Mouse (Mus musculus): ENCODE data around the gene Abhd18. TPM values are rescaled to one million over a fixed set of nuclear protein-coding genes. Genes with fewer than 3 reads are reported as not detected.
"Not testable (repeated sequence)": the region's sequence is repeated elsewhere in the genome, so short reads cannot be mapped to it uniquely, and the experiment has no call there.

Abhd18 gene
- total RNA-seq (2021) = 10 to 100 TPM; 12.9 to 14.0 TPM
- long read RNA-seq, experiment 1, partial matches to known transcripts = 1 of 5 reads
- long read RNA-seq, experiment 1, other reads (novel, unspliced or antisense) = 1 of 5 reads
- long read RNA-seq, experiment 2, transcript Abhd18-201 (13 exons, 3,277 nt) = major isoform, 7 of 12 reads
- long read RNA-seq, experiment 2, partial matches to known transcripts = 1 of 12 reads
- long read RNA-seq, experiment 2, other reads (novel, unspliced or antisense) = 4 of 12 reads

DNA sequence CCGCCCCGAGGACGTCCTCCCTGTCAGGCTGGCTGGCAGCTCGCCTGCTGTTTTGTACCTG lies at the start of gene Abhd18:
TSS of gene Abhd18 (plus strand) at position 14 of the 61 bp plus-strand sequence.
- Histone ChIP-seq H3K4me3 (peak within 1 kb of the TSS; percentile 65), H3K27ac (peak within 1 kb of the TSS; percentile 86)
- not testable (repeated sequence) for DNase-seq (ENCODE audit: extremely low spot score in 1 of 2, low spot score in 2 of 2)
- intact Hi-C loops (cut with DNase I) = loop anchor here (1.0 to 5.0 kb wide), 2 partner anchors 101 to 236 kb away; partner anchors contain the start of gene Pgrmc2

- Histone ChIP-seq H3K4me3 (no peak overlapping the region), H3K27ac (no peak overlapping the region)
- intact Hi-C loops (cut with DNase I) = loop anchor here (5.0 kb wide), 1 partner anchor 276 kb away; no protein-coding TSS in a partner anchor
- no peak for TF ChIP-seq CTCF (IDR thresholded peaks at IDR 0.05)
- no peak for DNase-seq (ENCODE audit: extremely low spot score in 1 of 2, low spot score in 2 of 2)
Measured at GRCm38 (mm10) chr3:40798054-40798453, 48.7 kb upstream of the Abhd18 start.

DNA sequence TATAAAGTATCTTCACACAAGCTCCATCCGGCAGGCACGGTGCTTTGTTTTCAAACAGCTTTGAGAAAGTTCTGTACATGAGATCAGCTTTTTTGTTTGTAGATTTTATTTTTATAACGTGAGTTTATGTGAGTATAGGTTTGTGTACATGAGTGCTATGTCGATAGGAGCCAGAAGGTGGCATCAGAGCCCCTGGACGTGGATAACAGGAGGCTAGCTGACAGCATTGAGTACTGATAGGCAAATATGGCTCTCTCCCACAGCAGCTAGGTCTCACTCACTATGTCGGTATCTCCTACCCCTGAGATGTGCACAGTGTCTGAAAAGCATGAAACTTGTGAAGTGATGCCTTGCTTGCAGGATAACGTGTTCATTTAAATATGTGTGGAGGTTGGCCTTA lies 48.3 kb upstream of the Abhd18 start:
- intact Hi-C loops (cut with DNase I) = loop anchor here (5.0 kb wide), 1 partner anchor 276 kb away; no protein-coding TSS in a partner anchor
- no peak for DNase-seq (ENCODE audit: extremely low spot score in 1 of 2, low spot score in 2 of 2)
- no peak overlapping the region for H3K27ac ChIP-seq
- TF ChIP-seq CTCF (IDR thresholded peaks at IDR 0.05) = peak; percentile 44
- no peak overlapping the region for H3K4me3 ChIP-seq

- Histone ChIP-seq H3K4me3 (peak within 1 kb of the TSS; percentile 93), H3K27ac (peak within 1 kb of the TSS; percentile 72)
- peak; percentile 95 to 96 for DNase-seq (ENCODE audit: extremely low spot score in 1 of 2, low spot score in 2 of 2)
- intact Hi-C loops (cut with DNase I) = loop anchor here (5.0 kb wide), 1 partner anchor 277 kb away; no protein-coding TSS in a partner anchor
- TF ChIP-seq CTCF (IDR thresholded peaks at IDR 0.05) = no peak; the same call in 1 of the 2 replicates
Measured at GRCm38 (mm10) chr3:40799530-40800372, 47.0 kb upstream of the Abhd18 start, which contains the start of gene Plk4. Gene Plk4, plus strand, starts transcription at chr3:40800019.

GRCm38 (mm10) chr3:40800373-40800823 lies 46.4 kb upstream of the Abhd18 start:
- H3K27ac ChIP-seq = no peak overlapping the region
- no peak for TF ChIP-seq CTCF (IDR thresholded peaks at IDR 0.05)
- peak overlapping the region; percentile 93 for H3K4me3 ChIP-seq
- no peak for DNase-seq (ENCODE audit: extremely low spot score in 1 of 2, low spot score in 2 of 2)
- intact Hi-C loops (cut with DNase I) = no loop called here

DNA sequence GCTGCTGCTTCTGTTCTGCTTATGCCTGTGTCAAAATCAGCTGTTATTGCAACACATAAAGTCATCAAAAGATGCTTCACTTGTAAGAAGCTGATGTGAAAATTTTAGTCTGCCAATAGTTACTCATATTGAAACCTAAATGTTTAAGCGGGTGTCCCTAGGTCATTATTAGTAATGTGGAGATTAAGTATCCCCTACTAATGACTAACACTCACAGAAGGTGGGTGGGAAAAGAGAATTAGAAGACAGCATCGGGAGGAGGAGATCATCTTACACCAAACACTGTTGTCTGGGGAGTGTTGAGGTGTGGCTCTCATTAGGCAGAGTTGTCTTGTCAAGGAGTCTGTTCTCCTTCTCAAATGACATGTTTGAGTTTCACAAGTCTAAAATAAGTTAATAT lies 39.9 kb upstream of the Abhd18 start:
- DNase-seq (ENCODE audit: extremely low spot score in 1 of 2, low spot score in 2 of 2) = no peak
- intact Hi-C loops (cut with DNase I) = no loop called here
- no peak overlapping the region for H3K27ac ChIP-seq
- no peak for TF ChIP-seq CTCF (IDR thresholded peaks at IDR 0.05)
- H3K4me3 ChIP-seq = no peak overlapping the region

- Histone ChIP-seq H3K4me3 (no peak overlapping the region), H3K27ac (no peak overlapping the region)
- no peak for TF ChIP-seq CTCF (IDR thresholded peaks at IDR 0.05)
- DNase-seq (ENCODE audit: extremely low spot score in 1 of 2, low spot score in 2 of 2) = no peak
- intact Hi-C loops (cut with DNase I) = no loop called here
Measured at GRCm38 (mm10) chr3:40808686-40809085, 38.1 kb upstream of the Abhd18 start.

DNA sequence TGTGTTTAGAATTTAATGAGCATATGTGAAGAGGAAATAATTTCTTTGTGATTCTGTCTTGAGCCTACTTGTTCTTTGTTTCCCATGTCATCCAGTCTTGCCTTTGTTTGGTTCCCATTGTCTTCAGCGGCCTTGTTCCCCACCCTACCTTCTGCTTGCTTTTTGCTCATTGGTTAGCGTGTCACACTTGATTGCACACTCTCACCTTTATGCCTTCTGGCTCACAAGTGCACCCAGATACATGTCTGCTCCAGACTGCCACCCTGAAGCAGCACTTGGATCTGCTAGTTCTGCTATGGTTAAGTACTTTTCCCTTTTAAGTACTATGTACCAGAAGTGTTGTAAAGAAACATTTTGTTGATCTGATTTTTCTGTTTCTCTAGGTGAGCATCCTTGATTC lies 36.9 kb upstream of the Abhd18 start:
- intact Hi-C loops (cut with DNase I) = no loop called here
- Histone ChIP-seq H3K27ac (no peak overlapping the region), H3K4me3 (no peak overlapping the region)
- TF ChIP-seq CTCF (IDR thresholded peaks at IDR 0.05) = no peak
- no peak for DNase-seq (ENCODE audit: extremely low spot score in 1 of 2, low spot score in 2 of 2)

- no peak for TF ChIP-seq CTCF (IDR thresholded peaks at IDR 0.05)
- Histone ChIP-seq H3K27ac (no peak overlapping the region), H3K4me3 (no peak overlapping the region)
- no peak for DNase-seq (ENCODE audit: extremely low spot score in 1 of 2, low spot score in 2 of 2)
- intact Hi-C loops (cut with DNase I) = no loop called here
Measured at GRCm38 (mm10) chr3:40813275-40813674, 33.5 kb upstream of the Abhd18 start.

DNA sequence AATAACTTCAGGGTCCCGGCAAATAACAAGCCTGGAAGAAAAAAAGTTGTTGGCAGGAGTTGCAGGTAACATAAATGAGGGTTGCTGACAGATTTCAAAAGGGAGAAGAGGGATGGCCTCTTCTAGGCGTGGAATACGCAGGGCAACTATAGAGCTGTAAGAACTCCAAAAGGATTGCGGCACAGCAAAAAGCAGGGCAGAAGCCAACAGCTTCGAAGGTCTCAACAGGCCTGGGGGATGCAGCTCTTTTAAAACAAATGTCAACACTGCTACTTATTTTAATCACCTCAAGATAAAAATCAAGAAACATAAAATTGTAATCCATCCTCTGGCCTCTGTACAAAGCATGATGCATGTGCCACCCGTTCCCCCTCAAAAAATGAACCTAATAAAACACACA lies 1.2 kb upstream of the Abhd18 start:
- not testable (repeated sequence) for H3K27ac ChIP-seq; DNase-seq (ENCODE audit: extremely low spot score in 1 of 2, low spot score in 2 of 2)
- intact Hi-C loops (cut with DNase I) = loop anchor here (5.0 kb wide), 1 partner anchor 237 kb away; the partner anchor contains the start of gene Pgrmc2
- H3K4me3 ChIP-seq = peak overlapping the region; percentile 65

DNA sequence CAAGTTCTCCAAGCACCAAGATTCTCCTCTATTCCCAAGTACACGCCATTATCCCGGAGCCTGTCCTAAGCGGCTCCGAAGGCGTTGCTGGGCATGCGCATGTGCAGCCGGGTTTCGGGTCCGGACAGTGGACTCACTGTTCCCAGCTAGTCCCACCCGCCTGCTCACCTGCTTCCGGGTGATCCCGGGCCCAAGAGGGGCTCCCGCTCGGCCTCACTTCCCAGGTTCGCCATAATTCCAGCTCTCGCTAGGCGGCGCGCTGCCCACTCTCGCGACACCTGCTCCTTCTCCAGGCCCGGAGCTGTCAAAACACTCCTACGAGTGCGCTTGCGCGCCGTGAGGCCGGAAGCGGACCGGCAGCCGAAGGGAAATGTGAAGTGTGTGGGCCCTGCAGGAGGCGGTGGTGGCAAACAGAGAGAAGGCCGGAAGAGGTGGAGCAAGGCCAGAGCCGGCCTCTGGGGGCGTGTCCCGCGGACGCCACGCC lies 255 bp upstream of the Abhd18 start, which contains the start of gene Mfsd8:
TSS of gene Mfsd8 (minus strand) at position 414 of the 484 bp plus-strand sequence.
- intact Hi-C loops (cut with DNase I) = loop anchor here (1.0 to 5.0 kb wide), 2 partner anchors 101 to 236 kb away; partner anchors contain the start of gene Pgrmc2
- Histone ChIP-seq H3K4me3 (peak within 1 kb of the TSS; percentile 65), H3K27ac (peak within 1 kb of the TSS; percentile 86)
- TF ChIP-seq CTCF (IDR thresholded peaks at IDR 0.05) = peak; percentile 54
- DNase-seq (ENCODE audit: extremely low spot score in 1 of 2, low spot score in 2 of 2) = peak; percentile 93 to 96

GRCm38 (mm10) chr3:40847018-40847417 lies 248 bp downstream of the Abhd18 start:
- Histone ChIP-seq H3K4me3 (peak overlapping the region; percentile 65), H3K27ac (peak overlapping the region; percentile 72)
- DNase-seq (ENCODE audit: extremely low spot score in 1 of 2, low spot score in 2 of 2) = peak; percentile 56 to 65
- intact Hi-C loops (cut with DNase I) = loop anchor here (5.0 kb wide), 1 partner anchor 235 kb away; the partner anchor contains the start of gene Pgrmc2

- not testable (repeated sequence) for DNase-seq (ENCODE audit: extremely low spot score in 1 of 2, low spot score in 2 of 2); H3K4me3 ChIP-seq; H3K27ac ChIP-seq
- intact Hi-C loops (cut with DNase I) = loop anchor here (5.0 kb wide), 1 partner anchor 234 kb away; the partner anchor contains the start of gene Pgrmc2
Measured at GRCm38 (mm10) chr3:40847936-40848335, 1.2 kb downstream of the Abhd18 start.

DNA sequence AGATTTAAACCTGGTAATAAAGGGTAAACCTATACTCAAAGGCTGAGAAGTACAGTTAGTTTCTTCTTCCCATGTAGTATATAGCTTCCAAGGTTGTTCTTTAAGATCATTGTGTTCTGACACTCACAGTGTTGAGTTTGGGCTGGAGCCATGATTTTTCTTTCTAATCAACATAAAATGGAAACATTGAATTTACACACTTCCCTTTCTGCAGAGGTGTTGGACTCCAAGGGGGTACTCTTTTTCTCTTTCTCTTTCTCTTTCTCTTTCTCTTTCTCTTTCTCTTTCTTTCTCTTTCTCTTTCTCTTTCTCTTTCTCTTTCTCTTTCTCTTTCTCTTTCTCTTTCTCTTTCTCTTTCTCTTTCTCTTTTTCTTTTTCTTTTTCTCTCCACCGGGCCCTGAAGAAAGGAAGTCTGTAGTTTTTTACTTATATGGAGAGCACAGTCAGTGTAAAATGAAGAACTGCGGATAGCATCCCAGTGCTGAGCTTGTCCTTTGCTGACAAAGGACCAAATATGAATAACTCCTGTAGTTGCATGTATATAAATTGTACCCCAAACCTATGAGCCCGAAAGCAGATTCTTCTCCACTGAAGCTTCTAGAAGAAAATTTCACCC lies 6.5 kb downstream of the Abhd18 start:
- H3K4me3 ChIP-seq; DNase-seq (ENCODE audit: extremely low spot score in 1 of 2, low spot score in 2 of 2); H3K27ac ChIP-seq; intact Hi-C loops (cut with DNase I): not testable (repeated sequence)
